Mouse (Mus musculus) stomach, embryonic 15.5 days (tissue): ENCODE results near the gene Tekt5. TPM values are rescaled to one million over a fixed set of nuclear protein-coding genes. Genes with fewer than 3 reads are reported as not detected.

Experiments
- ATAC-seq: fragments of 200-750 bp; cut with Nextera tagmentation; 2 replicates; pipeline ENCODE4 v1.8.0; 2017; ENCODE audit warnings: low read depth, moderate number of reproducible peaks, moderate TSS enrichment; ENCODE audit not compliant: insufficient read depth, low FRiP score
- H3K27ac ChIP-seq: fragments of 300-500 bp; sonication (generic); 2 replicates; pipeline ENCODE4 v1.5.1; 2015; ENCODE audit warnings: mild to moderate bottlenecking, inconsistent platforms
- H3K27me3 ChIP-seq: fragments of 300-500 bp; sonication (generic); replicated peaks from 2 replicates; pipeline ENCODE4 v1.6.1; 2015; ENCODE audit warnings: inconsistent platforms
- H3K36me3 ChIP-seq: fragments of 300-500 bp; sonication (generic); 2 replicates; pipeline ENCODE4 v1.6.1; 2015; ENCODE audit warnings: inconsistent platforms
- H3K4me1 ChIP-seq: fragments of 300-500 bp; sonication (generic); 2 replicates; pipeline ENCODE4 v1.6.1; 2015; ENCODE audit warnings: inconsistent platforms
- H3K4me2 ChIP-seq: fragments of 300-500 bp; sonication (generic); 2 replicates; pipeline ENCODE4 v1.6.1; 2015; ENCODE audit warnings: mild to moderate bottlenecking, inconsistent platforms
- H3K4me3 ChIP-seq: fragments of 300-500 bp; sonication (generic); replicated peaks from 2 replicates; pipeline ENCODE4 v1.5.1; 2015; ENCODE audit warnings: inconsistent platforms
- H3K9ac ChIP-seq: fragments of 300-500 bp; sonication (generic); 2 replicates; pipeline ENCODE4 v1.6.1; 2015; ENCODE audit warnings: inconsistent platforms
- H3K9me3 ChIP-seq: fragments of 300-500 bp; sonication (generic); 2 replicates; pipeline ENCODE4 v1.6.1; 2016; ENCODE audit warnings: inconsistent platforms
- WGBS: fragments of 180-500 bp; shearing (Covaris S2); methylation state at CpG from one replicate; pipeline ENCODE4 v1.1.7; 2015; 5-methylcytosine and 5-hydroxymethylcytosine counted together
- polyA plus RNA-seq: library from polyadenylated mRNA; unstranded; fragments of >200 nt; fragmentation: Nextera tagmentation; extraction: Ambion mirVana; gene quantifications from 2 replicates; pipeline ENCODE4 v1.2.1, GENCODE M21; 2015

Gene Tekt5
- polyA plus RNA-seq, 1 experiment from 2014 or later: 0.98 TPM

DNA sequence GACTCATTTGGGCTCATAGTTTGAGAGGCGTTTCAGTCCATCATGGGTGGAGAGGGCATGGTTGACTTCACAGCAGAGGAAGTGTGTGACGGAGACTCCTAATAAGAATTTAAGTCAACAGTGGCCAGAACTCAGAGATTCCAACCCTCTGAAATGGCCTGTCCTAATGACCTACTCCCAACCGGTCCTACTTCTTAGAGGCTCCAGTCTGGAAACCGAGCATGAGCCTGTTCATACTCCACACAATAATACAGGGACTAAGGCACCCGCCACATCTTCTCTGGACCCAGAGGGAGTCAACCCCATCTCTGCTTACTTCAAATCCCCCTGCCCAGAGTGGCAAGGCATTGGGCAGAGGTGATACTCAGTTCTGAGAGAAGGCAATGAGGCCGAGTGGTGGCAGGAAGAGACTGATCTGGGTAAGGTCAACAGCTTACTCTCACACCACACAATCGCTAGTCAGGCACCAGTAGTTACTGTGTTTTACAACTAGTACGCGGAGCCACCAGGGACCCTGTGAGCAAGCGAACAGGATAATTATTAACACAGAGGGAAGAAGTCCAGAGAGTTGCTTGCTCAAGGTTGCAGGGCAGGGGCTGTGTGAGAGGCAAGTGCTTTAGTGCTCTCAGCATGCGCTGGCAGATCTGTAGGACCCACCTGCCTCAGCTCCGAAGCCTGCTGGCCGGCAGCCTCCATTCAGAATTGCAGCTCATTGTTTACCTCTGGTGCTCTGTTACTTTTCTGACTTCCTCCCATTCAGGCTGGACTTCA lies 67.5 kb downstream of the Tekt5 start:
- Histone ChIP-seq H3K9me3 (no peaks in the 10 kb centered on the region), H3K9ac (no peak overlapping the region), H3K27me3 (no peaks in the 10 kb centered on the region), H3K36me3 (no peaks in the 10 kb centered on the region), H3K4me1 (no peaks in the 10 kb centered on the region), H3K27ac (peak overlapping the region; percentile 67), H3K4me3 (no peak overlapping the region), H3K4me2 (0 out of 2 replicates have a peak overlapping the region, but pooled peaks have one; percentile 14)
- WGBS: 50% methylated on average over 13 of the region's 13 CpGs
- ATAC-seq: peak; percentile 78

- 37% methylated on average over 17 of the region's 17 CpGs for WGBS
- no peak overlapping the region for H3K4me2 ChIP-seq
- H3K27me3 ChIP-seq: no peaks in the 10 kb centered on the region
Observed at GRCm38 (mm10) chr16:10319914-10320569, 75.2 kb downstream of the Tekt5 start.

DNA sequence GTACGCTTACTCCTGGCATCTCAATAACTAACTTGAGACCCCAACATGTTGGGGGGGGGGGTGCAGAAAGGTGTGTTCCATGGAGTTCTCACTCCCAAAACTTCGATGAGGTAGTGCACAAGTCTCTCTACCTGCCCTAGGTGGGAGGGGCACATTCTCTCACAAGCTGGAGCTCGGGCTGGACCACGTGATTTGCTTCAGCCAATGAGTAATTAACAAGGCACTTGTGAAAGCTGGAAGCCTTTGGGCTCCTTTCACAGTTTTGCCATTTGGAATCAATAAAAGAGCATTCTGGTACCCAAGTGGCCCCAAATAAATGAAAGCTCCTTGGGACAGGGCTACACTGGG lies 78.1 kb downstream of the Tekt5 start:
- H3K4me3 ChIP-seq: no peak overlapping the region
- H3K36me3 ChIP-seq: no peaks in the 10 kb centered on the region
- no peak overlapping the region for H3K9ac ChIP-seq
- no peak overlapping the region for H3K27ac ChIP-seq
- WGBS: 52% methylated on average over 4 of the region's 4 CpGs
- H3K4me2 ChIP-seq: no peak overlapping the region
- no peaks in the 10 kb centered on the region for H3K9me3 ChIP-seq
- peaks cover 9% of the 10 kb centered on the region for H3K4me1 ChIP-seq
- ATAC-seq: no peak
- no peaks in the 10 kb centered on the region for H3K27me3 ChIP-seq

More at GRCm38 (mm10) chr16:10319914-10320569, 75.2 kb downstream of the Tekt5 start:
- Histone ChIP-seq H3K9me3 (no peaks in the 10 kb centered on the region), H3K9ac (no peak overlapping the region), H3K4me1 (no peaks in the 10 kb centered on the region), H3K27ac (no peak overlapping the region), H3K36me3 (no peaks in the 10 kb centered on the region), H3K4me3 (no peak overlapping the region)
- ATAC-seq: no peak

GRCm38 (mm10) chr16:10316493-10317196 lies 78.6 kb downstream of the Tekt5 start:
- H3K9ac ChIP-seq: no peak overlapping the region
- H3K27ac ChIP-seq: no peak overlapping the region
- no peaks in the 10 kb centered on the region for H3K9me3 ChIP-seq
- no peak overlapping the region for H3K4me2 ChIP-seq
- WGBS: 63% methylated on average over 10 of the region's 10 CpGs
- H3K27me3 ChIP-seq: no peaks in the 10 kb centered on the region
- no peak overlapping the region for H3K4me3 ChIP-seq
- no peaks in the 10 kb centered on the region for H3K36me3 ChIP-seq
- no peak for ATAC-seq
- H3K4me1 ChIP-seq: peaks cover 11% of the 10 kb centered on the region

- Histone ChIP-seq H3K4me3 (peak within 1 kb of the TSS; percentile 63), H3K27me3 (no peaks in the 10 kb centered on the region), H3K27ac (peak within 1 kb of the TSS; percentile 40; the same call in 1 of the 2 replicates), H3K9ac (peak within 1 kb of the TSS; percentile 39; the same call in 1 of the 2 replicates), H3K36me3 (no peaks in the 10 kb centered on the region), H3K9me3 (no peaks in the 10 kb centered on the region), H3K4me1 (peaks cover 11% of the 10 kb centered on the region), H3K4me2 (peak within 1 kb of the TSS; percentile 88)
- peak; percentile 84 for ATAC-seq
- under 1% methylated on average over 23 of the region's 40 CpGs for WGBS
Observed at GRCm38 (mm10) chr16:10313646-10314088, 81.6 kb downstream of the Tekt5 start, which contains the start of gene Emp2. TSS of gene Emp2 (minus strand) at chr16:10313968.

GRCm38 (mm10) chr16:10313226-10313625 lies 82.1 kb downstream of the Tekt5 start:
- WGBS: 4% methylated on average over 15 of the region's 15 CpGs
- no peaks in the 10 kb centered on the region for H3K27me3 ChIP-seq
- peak; percentile 13; the same call in 1 of the 2 replicates for ATAC-seq
- peak overlapping the region; percentile 63 for H3K4me3 ChIP-seq
- H3K4me2 ChIP-seq: peak overlapping the region; percentile 88
- H3K27ac ChIP-seq: peak overlapping the region; percentile 40; the same call in 1 of the 2 replicates
- H3K9ac ChIP-seq: peak overlapping the region; percentile 39; the same call in 1 of the 2 replicates
- peaks cover 11% of the 10 kb centered on the region for H3K4me1 ChIP-seq
- H3K36me3 ChIP-seq: no peaks in the 10 kb centered on the region
- no peaks in the 10 kb centered on the region for H3K9me3 ChIP-seq

DNA sequence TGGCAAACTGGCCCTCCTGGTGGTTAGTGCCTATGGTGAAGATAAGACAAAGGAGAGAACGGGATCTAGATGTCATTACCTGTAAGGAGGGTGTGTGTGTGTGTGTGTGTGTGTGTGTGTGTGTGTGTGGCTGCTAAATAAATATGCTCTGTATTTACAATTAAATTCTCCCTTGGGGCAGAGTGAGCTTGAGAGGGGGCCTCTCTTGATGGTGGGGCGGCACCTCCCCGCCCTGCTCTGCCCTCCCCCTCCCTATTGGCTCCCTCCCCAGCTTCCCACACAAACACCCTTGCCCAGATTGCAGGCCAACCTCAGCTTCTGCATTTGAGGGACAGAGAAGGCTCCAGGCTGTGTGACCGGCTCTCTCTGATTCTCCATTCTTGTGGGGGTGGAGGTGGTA lies 83.3 kb downstream of the Tekt5 start:
- peak overlapping the region; percentile 88; the same call in 1 of the 2 replicates for H3K4me2 ChIP-seq
- 0 out of 2 replicates have a peak overlapping the region, but pooled peaks have one; percentile 1 for H3K4me3 ChIP-seq
- no peaks in the 10 kb centered on the region for H3K36me3 ChIP-seq
- H3K9me3 ChIP-seq: no peaks in the 10 kb centered on the region
- peaks cover 11% of the 10 kb centered on the region for H3K4me1 ChIP-seq
- no peak overlapping the region for H3K9ac ChIP-seq
- 59% methylated on average over 4 of the region's 4 CpGs for WGBS
- no peak overlapping the region for H3K27ac ChIP-seq
- no peaks in the 10 kb centered on the region for H3K27me3 ChIP-seq
- ATAC-seq: no peak

DNA sequence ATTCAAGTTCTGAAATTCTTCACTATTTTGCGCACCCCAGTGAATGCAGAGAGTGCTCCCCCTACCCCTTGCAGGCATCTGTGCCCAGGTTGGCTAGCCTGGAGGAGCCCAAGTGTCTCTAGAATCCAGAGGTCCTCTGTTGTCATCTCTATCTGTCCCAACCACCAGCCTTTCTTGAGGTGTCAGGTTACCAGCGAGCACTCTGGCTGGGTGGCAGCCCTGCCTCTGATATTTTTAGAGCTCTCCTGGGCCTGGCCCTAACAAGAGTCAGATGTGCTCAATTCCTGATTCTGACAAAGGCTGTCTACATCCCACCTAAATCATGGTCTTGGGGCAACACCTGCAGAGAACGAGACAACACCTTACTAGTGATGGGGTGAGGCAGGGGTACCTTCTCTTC lies 84.2 kb downstream of the Tekt5 start:
- no peaks in the 10 kb centered on the region for H3K36me3 ChIP-seq
- H3K27me3 ChIP-seq: no peaks in the 10 kb centered on the region
- ATAC-seq: no peak
- H3K4me1 ChIP-seq: peaks cover 11% of the 10 kb centered on the region
- WGBS: 55% methylated on average over 3 of the region's 3 CpGs
- no peak overlapping the region for H3K4me3 ChIP-seq
- H3K4me2 ChIP-seq: no peak overlapping the region
- H3K9me3 ChIP-seq: no peaks in the 10 kb centered on the region
- H3K27ac ChIP-seq: no peak overlapping the region
- no peak overlapping the region for H3K9ac ChIP-seq

GRCm38 (mm10) chr16:10310507-10310906 lies 84.8 kb downstream of the Tekt5 start:
- Histone ChIP-seq H3K9me3 (no peaks in the 10 kb centered on the region), H3K36me3 (no peaks in the 10 kb centered on the region), H3K9ac (no peak overlapping the region), H3K4me1 (peaks cover 11% of the 10 kb centered on the region), H3K4me3 (no peak overlapping the region), H3K4me2 (no peak overlapping the region), H3K27ac (no peak overlapping the region), H3K27me3 (no peaks in the 10 kb centered on the region)
- ATAC-seq: no peak
- WGBS: 84% methylated on average over 5 of the region's 5 CpGs
